Mouse (Mus musculus): ENCODE data around the gene Tex261.

Gene Tex261

GRCm38 (mm10) chr6:83762344-83762743 is 13.3 kb downstream of the Tex261 start, which contains the start of gene Ankrd53:
TSS of gene Ankrd53 (plus strand) at chr6:83762644.
- DNase-seq (ENCODE audit: low spot score in 2 of 2), result no peak

- DNase-seq (ENCODE audit: low spot score in 2 of 2), result no peak
Observed at GRCm38 (mm10) chr6:83756051-83756450, 19.6 kb downstream of the Tex261 start.

GRCm38 (mm10) chr6:83750171-83750684 is 25.4 kb downstream of the Tex261 start:
- DNase-seq (ENCODE audit: low spot score in 2 of 2), result peak in 1 of 2 experiments; percentile 45

- no peak for DNase-seq (ENCODE audit: low spot score in 2 of 2)
Observed at GRCm38 (mm10) chr6:83749286-83749685, 26.3 kb downstream of the Tex261 start.

- no peak for DNase-seq (ENCODE audit: low spot score in 2 of 2)
Observed at GRCm38 (mm10) chr6:83745466-83745865, 30.1 kb downstream of the Tex261 start.

GRCm38 (mm10) chr6:83744557-83744956 is 31.1 kb downstream of the Tex261 start:
- DNase-seq (ENCODE audit: low spot score in 2 of 2), result no peak

- no peak for DNase-seq (ENCODE audit: low spot score in 2 of 2)
Observed at GRCm38 (mm10) chr6:83744126-83744525, 31.5 kb downstream of the Tex261 start.

- DNase-seq (ENCODE audit: low spot score in 2 of 2), result no peak
Observed at GRCm38 (mm10) chr6:83743212-83743611, 32.4 kb downstream of the Tex261 start.

GRCm38 (mm10) chr6:83742761-83743160 is 32.9 kb downstream of the Tex261 start, which contains the start of gene Atp6v1b1:
TSS of gene Atp6v1b1 (plus strand) at chr6:83742990.
- no peak for DNase-seq (ENCODE audit: low spot score in 2 of 2)

GRCm38 (mm10) chr6:83738596-83738995 is 37.0 kb downstream of the Tex261 start:
- DNase-seq (ENCODE audit: low spot score in 2 of 2), result no peak

GRCm38 (mm10) chr6:83737311-83737710 is 38.3 kb downstream of the Tex261 start:
- no peak for DNase-seq (ENCODE audit: low spot score in 2 of 2)

- peak in 1 of 2 experiments; percentile 34 for DNase-seq (ENCODE audit: low spot score in 2 of 2)
Observed at GRCm38 (mm10) chr6:83731128-83731527, 44.5 kb downstream of the Tex261 start.

- DNase-seq (ENCODE audit: low spot score in 2 of 2), result no peak
Observed at GRCm38 (mm10) chr6:83729350-83729970, 46.2 kb downstream of the Tex261 start.

GRCm38 (mm10) chr6:83728488-83728887 is 47.1 kb downstream of the Tex261 start:
- DNase-seq (ENCODE audit: low spot score in 2 of 2), result no peak

- DNase-seq (ENCODE audit: low spot score in 2 of 2), result no peak
Observed at GRCm38 (mm10) chr6:83727178-83727577, 48.4 kb downstream of the Tex261 start.

GRCm38 (mm10) chr6:83722526-83722925 is 53.1 kb downstream of the Tex261 start:
- DNase-seq (ENCODE audit: low spot score in 2 of 2), result no peak

Measured in left cerebral cortex, adult 9 months (tissue).